Mouse (Mus musculus) erythroid progenitor cell, adult 5-6 weeks (primary cell): ENCODE results near the gene Cst9. TPM values are rescaled to one million over a fixed set of nuclear protein-coding genes. Genes with fewer than 3 reads are reported as not detected.

Experiments
- ATAC-seq: replicated peaks from 2 replicates; pipeline ENCODE4 v1.8.0; 2016; ENCODE audit warnings: moderate number of reproducible peaks, mild to moderate bottlenecking, moderate TSS enrichment, inconsistent platforms; ENCODE audit not compliant: poor library complexity, low FRiP score, severe bottlenecking
- total RNA-seq, 2 experiments: library from RNA; stranded (forward) in 1 of 2; stranded (reverse) in 1 of 2; fragments of 150-400 nt in 1 of 2; fragments of 186-747, 209-891 nt in 1 of 2; gene quantifications; 2 replicates each; pipeline versions ENCODE4 v1.2.3 to v1.2.4; 2015 to 2017; ENCODE audit warnings: low replicate concordance in 2 of 2

Cst9 gene
- total RNA-seq, 2 experiments from 2014 or later = not detected

DNA sequence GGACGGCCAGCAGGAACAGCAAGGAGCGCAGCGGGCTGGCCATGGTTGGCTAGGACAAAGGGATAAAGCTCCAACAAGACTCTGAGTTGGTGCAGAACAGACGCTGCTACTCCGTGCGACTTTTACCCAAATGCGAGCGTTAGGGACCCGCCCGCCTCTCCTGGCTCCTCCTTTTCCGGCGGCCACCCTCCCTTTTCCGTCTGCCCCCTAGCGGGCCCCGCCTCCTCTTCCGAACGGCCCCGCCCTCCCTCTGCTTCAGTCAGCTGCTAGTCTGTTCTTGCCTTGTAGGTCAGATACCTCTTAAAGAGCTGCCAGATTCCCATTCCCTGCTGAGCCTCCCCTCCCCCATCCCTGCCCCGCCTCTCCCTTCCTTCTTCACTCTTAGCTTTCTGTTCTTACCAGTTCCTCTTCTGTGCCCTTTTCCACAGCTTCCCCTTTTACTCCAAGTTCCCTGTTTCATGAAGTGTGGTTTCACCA, 40.4 kb downstream of the Cst9 start, which contains the start of gene Cst3:
TSS of gene Cst3 (minus strand) at position 358 of the 477 bp plus-strand sequence.
- peak; percentile 90 for ATAC-seq

DNA sequence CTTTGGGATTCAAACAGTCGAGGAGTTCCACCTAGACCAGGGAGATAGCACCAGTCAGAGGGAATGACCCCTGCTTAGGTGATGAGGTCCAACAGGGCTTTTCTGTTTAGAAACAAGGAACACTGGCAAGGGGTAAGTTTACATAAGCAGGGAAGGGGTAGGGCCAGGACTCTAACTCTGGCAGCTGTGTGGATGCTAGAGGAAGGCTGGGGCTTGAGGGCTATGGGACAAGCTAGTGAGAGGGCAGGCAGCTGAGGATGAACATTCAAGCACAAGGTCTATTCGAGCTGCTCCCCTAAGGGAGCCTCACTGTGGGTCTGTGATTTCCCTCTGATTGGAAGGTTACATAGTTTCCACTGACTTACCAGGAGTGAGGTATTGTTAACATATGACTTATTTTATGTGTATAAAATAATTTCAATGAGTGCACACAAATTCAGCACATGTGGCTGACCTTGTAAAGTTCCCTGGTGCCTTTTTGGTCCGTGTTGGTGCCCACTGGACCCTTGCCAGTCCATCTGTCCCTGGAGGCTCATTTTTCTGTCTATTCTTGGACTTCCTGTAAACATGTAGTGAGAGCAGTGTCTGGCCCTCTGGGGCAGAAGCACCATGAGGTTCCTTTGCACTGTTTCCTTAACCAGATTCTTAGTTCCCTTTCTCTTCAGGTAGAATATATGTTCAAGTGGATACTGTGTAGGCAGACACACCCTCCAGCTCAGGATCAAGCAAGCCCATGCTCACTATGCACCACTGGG, 42.2 kb downstream of the Cst9 start:
- ATAC-seq = no peak

DNA sequence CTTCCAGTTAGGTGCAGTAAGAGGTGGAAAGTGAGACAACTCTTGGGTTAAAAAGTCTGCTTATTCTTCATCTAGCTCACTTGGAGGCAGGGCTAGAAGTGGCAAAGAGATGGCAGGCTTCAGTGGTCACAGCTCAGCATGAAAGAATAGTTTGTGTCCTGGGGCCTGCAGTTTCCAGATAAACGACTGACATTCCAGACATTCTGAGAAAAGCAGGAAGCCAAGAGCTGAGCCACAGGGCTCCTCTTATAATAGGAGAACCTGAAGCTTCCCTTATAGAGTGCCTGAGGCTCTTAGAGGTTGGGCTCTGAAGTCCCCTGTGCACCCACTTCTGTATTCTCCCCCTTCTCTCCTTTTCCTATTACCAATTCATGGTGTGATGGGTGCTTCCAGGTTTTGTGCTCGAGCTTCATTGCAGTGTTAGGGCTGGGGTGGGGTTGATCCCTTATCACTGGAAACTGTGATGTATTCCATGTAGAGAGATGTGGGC, 43.7 kb downstream of the Cst9 start:
- no peak for ATAC-seq

DNA sequence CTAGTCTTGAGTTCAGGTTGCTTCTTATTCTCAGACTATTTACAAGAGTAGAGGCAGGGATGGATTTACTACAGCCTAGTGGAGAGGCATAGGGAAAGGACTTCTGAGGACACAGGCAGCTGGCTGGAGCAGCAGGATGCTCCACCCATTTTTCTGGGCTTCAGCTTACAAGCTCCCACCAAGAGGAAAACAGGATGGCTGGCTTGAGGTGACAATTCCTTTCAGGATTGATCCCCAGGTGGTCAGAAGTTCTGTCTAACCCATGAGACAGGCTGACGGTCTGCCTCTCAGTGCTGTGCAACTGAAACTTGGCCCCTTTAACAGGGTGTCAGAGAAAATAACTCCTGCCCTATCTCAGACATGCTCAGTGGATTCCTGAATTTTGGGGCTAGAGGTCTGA, 44.3 kb downstream of the Cst9 start:
- no peak for ATAC-seq

DNA sequence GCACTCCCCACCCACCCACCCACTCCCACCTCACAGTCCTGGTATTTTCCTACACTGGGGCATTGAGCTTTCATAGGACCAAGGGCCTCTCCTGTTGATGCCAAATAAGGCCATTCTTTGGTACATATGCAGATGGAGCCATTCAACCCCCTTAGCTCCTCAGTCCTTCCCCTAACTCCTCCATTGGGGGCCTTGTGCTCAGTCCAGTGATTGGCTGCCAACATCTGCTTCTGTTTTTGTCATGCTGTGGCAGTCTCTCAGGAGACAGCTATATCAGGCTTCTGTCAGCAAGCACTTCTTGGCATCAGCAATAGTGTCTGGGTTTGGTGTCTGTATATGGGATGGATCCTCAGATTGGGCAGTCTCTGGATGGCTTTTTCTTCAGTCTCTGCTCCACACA, 49.8 kb downstream of the Cst9 start:
- no peak for ATAC-seq

Other genes starting within 250 kb of the Cst9 start
- 55.9 and 62.0 TPM in 2 replicates for gene Nxt1, start 162.5 kb upstream of the Cst9 start, total RNA-seq (2015; ENCODE audit: low replicate concordance)
- 21.4 and 37.2 TPM in 2 replicates for gene Nxt1, start 162.5 kb upstream of the Cst9 start, total RNA-seq (2017; ENCODE audit: low replicate concordance)
- 3.6 and 9.6 TPM in 2 replicates for gene Gzf1, start 154.1 kb upstream of the Cst9 start, total RNA-seq (2015; ENCODE audit: low replicate concordance)
- gene Gzf1, start 154.1 kb upstream of the Cst9 start, total RNA-seq (2017; ENCODE audit: low replicate concordance) = 7.1 and 11.0 TPM in 2 replicates
- 0.72 TPM in 1 of 2 replicates, not detected in the other for gene Napb, start 102.7 kb upstream of the Cst9 start, total RNA-seq (2015; ENCODE audit: low replicate concordance)
- gene Napb, start 102.7 kb upstream of the Cst9 start, total RNA-seq (2017; ENCODE audit: low replicate concordance) = not detected in 2 replicates
- gene Cstl1, start 84.8 kb upstream of the Cst9 start, total RNA-seq (2015; ENCODE audit: low replicate concordance) = not detected in 2 replicates
- not detected in 2 replicates for gene Cstl1, start 84.8 kb upstream of the Cst9 start, total RNA-seq (2017; ENCODE audit: low replicate concordance)
- gene Cst11, start 63.6 kb upstream of the Cst9 start, total RNA-seq (2015; ENCODE audit: low replicate concordance) = not detected in 2 replicates
- gene Cst11, start 63.6 kb upstream of the Cst9 start, total RNA-seq (2017; ENCODE audit: low replicate concordance) = not detected in 2 replicates
- gene 8030411F24Rik, start 53.1 kb upstream of the Cst9 start, total RNA-seq (2015; ENCODE audit: low replicate concordance) = not detected in 2 replicates
- not detected in 2 replicates for gene 8030411F24Rik, start 53.1 kb upstream of the Cst9 start, total RNA-seq (2017; ENCODE audit: low replicate concordance)
- not detected in 2 replicates for gene Cst12, start 45.8 kb upstream of the Cst9 start, total RNA-seq (2015; ENCODE audit: low replicate concordance)
- gene Cst12, start 45.8 kb upstream of the Cst9 start, total RNA-seq (2017; ENCODE audit: low replicate concordance) = not detected in 2 replicates
- gene Cst8, start 36.4 kb upstream of the Cst9 start, total RNA-seq (2015; ENCODE audit: low replicate concordance) = not detected in 2 replicates
- gene Cst8, start 36.4 kb upstream of the Cst9 start, total RNA-seq (2017; ENCODE audit: low replicate concordance) = not detected in 2 replicates
- not detected in 2 replicates for gene Cst13, start 15.1 kb upstream of the Cst9 start, total RNA-seq (2015; ENCODE audit: low replicate concordance)
- not detected in 2 replicates for gene Cst13, start 15.1 kb upstream of the Cst9 start, total RNA-seq (2017; ENCODE audit: low replicate concordance)
- not detected in 2 replicates for gene 9230104L09Rik, start 29.9 kb downstream of the Cst9 start, total RNA-seq (2015; ENCODE audit: low replicate concordance)
- not detected in 2 replicates for gene 9230104L09Rik, start 29.9 kb downstream of the Cst9 start, total RNA-seq (2017; ENCODE audit: low replicate concordance)
- gene Cst3, start 40.5 kb downstream of the Cst9 start, total RNA-seq (2015; ENCODE audit: low replicate concordance) = 130 and 133 TPM in 2 replicates
- gene Cst3, start 40.5 kb downstream of the Cst9 start, total RNA-seq (2017; ENCODE audit: low replicate concordance) = 37.9 and 71.9 TPM in 2 replicates
- gene Gm1330, start 168.1 kb downstream of the Cst9 start, total RNA-seq (2015; ENCODE audit: low replicate concordance) = not detected in 2 replicates
- gene Gm1330, start 168.1 kb downstream of the Cst9 start, total RNA-seq (2017; ENCODE audit: low replicate concordance) = not detected in 2 replicates
- not detected in 2 replicates for gene Gm10750, start 182.1 kb downstream of the Cst9 start, total RNA-seq (2015; ENCODE audit: low replicate concordance)
- gene Gm10750, start 182.1 kb downstream of the Cst9 start, total RNA-seq (2017; ENCODE audit: low replicate concordance) = not detected in 2 replicates